Mouse (Mus musculus) heart, postnatal 0 days (tissue): ENCODE results near the gene Cux2.

Source experiments
- CTCF ChIP-seq: IDR thresholded peaks from 2 replicates; pipeline ENCODE4 v1.5.1; 2016; ENCODE audit warnings: antibody characterized with exemption, control low read depth, low read depth
- EP300 ChIP-seq: IDR thresholded peaks from 2 replicates; pipeline ENCODE4 v1.6.1; 2016; ENCODE audit warnings: antibody characterized with exemption, low read depth

- TF ChIP-seq CTCF: peak; percentile 33
- TF ChIP-seq EP300: no peak
These were observed 25.8 kb upstream of the Cux2 start for GRCm38 (mm10) chr5:122075736-122076135.
